In the genomic region with DNA sequence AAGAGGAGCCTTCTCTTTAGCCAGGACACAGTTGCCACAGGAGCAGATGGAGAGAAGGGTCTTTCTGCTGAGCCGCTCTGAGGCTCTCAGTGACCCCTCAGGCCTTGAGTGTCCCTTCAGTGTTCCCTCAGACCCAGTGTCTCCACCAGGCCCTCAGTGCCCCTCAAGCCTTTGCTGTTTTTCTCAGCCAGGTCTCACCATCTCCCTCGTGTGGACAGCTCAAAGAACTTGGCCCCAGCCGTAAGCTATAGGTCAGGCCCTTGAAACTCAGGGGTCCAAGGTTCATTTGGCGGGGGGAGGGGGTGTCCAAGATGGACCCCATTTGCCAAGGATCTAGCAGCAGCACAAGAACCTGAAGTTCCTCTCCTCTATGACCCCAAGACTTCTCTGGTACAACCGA, we compare ENCODE assay signal across 1 mouse cellular context.
TF ChIP-seq lines count a peak whose summit lies in the region.

No protein-coding gene starts in this region.

TF ChIP-seq in MEL, 35 proteins besides CTCF, POLR2A, EP300 and RAD21 (continued from another document):
- TF ChIP-seq MEF2A (IDR thresholded peaks at IDR 0.05; ENCODE audit: extremely low read depth, insufficient replicate concordance, low read depth, low read length, poor library complexity, severe bottlenecking) (no peak), ELF1 (IDR thresholded peaks at IDR 0.05; ENCODE audit: low read depth, low read length) (no peak), MAZ (IDR thresholded peaks at IDR 0.05; ENCODE audit: low read depth, low read length) (no peak)
